Mouse (Mus musculus) liver, postnatal 0 days (tissue): ENCODE results near the gene Wdr82.

Experiments used
- CTCF ChIP-seq: sonication (generic); IDR thresholded peaks from 2 replicates; pipeline ENCODE4 v1.5.1; 2016; ENCODE audit warnings: antibody characterized with exemption, low read depth
- EP300 ChIP-seq: IDR thresholded peaks from 2 replicates; pipeline ENCODE4 v1.6.1; 2016; ENCODE audit warnings: antibody characterized with exemption, low read depth, mild to moderate bottlenecking

GRCm38 (mm10) chr9:106192998-106193397 lies 22.3 kb downstream of the Wdr82 start:
- TF ChIP-seq EP300 (no peak), CTCF (no peak)
